Mouse (Mus musculus) heart, adult 2 months (tissue): Measurements from ENCODE around the gene Ptprn2.

Source experiments
- CTCF ChIP-seq: fragments of 200-600 bp; IDR thresholded peaks from 2 replicates; pipeline ENCODE4 v1.8.1; 2022; ENCODE audit warnings: antibody characterized with exemption, mild to moderate bottlenecking, moderate library complexity
- POLR2A ChIP-seq: fragments of 200-500 bp; IDR thresholded peaks from 2 replicates; pipeline ENCODE4 v1.6.1; 2011; ENCODE audit warnings: mild to moderate bottlenecking, low read depth, low read length, control low read depth; ENCODE audit not compliant: insufficient read depth

- TF ChIP-seq CTCF, result no peak
- no peak for TF ChIP-seq POLR2A
Measured at GRCm38 (mm10) chr12:116746401-116746800, 260.9 kb downstream of the Ptprn2 start.
